Mouse (Mus musculus) ovary, adult 2 months (tissue): ENCODE measurements around the gene Nlrc3. TPM values are rescaled to one million over a fixed set of nuclear protein-coding genes. Genes with fewer than 3 reads are reported as not detected.

Experiments used
- polyA plus RNA-seq: library from polyadenylated mRNA; depleted of rRNA; stranded (reverse); fragments of >200 nt; gene quantifications from 2 replicates; pipeline ENCODE4 v1.2.3, GENCODE M21; 2012; rRNA removed

Nlrc3 gene
- polyA plus RNA-seq: 6.5 and 8.0 TPM in 2 replicates

GRCm38 (mm10) chr16:3976251-3976671 lies at the start of gene Nlrc3:
TSS of gene Nlrc3 (minus strand) at chr16:3976632.

GRCm38 (mm10) chr16:4003489-4004398 lies 27.3 kb upstream of the Nlrc3 start, which contains the start of gene Slx4:
TSS of gene Slx4 (minus strand) at chr16:4003770.

GRCm38 (mm10) chr16:3908537-3909111 lies 67.8 kb downstream of the Nlrc3 start, which contains the start of the genes 1700037C18Rik and Cluap1:
TSS of gene 1700037C18Rik (minus strand) at chr16:3908689.
TSS of gene Cluap1 (plus strand) at chr16:3908801.

Other genes starting within 250 kb of the Nlrc3 start
- 9.8 and 10.0 TPM in 2 replicates for gene Zfp263, start 232.5 kb downstream of the Nlrc3 start, polyA plus RNA-seq
- not detected in 2 replicates for gene Olfr15, start 145.8 kb downstream of the Nlrc3 start, polyA plus RNA-seq
- 1.4 and 2.0 TPM in 2 replicates for gene Zfp174, start 129.4 kb downstream of the Nlrc3 start, polyA plus RNA-seq
- 56.7 and 67.1 TPM in 2 replicates for gene Naa60, start 104.3 kb downstream of the Nlrc3 start, polyA plus RNA-seq
- gene Zfp597, start 92.1 kb downstream of the Nlrc3 start, polyA plus RNA-seq: 2.3 and 2.6 TPM in 2 replicates
- gene Gm20695, start 92.0 kb downstream of the Nlrc3 start, polyA plus RNA-seq: not detected in 2 replicates
- gene 1700037C18Rik, start 67.9 kb downstream of the Nlrc3 start, polyA plus RNA-seq: 18.9 and 19.0 TPM in 2 replicates
- gene Cluap1, start 67.8 kb downstream of the Nlrc3 start, polyA plus RNA-seq: 7.5 and 10.2 TPM in 2 replicates
- gene Slx4, start 27.1 kb upstream of the Nlrc3 start, polyA plus RNA-seq: 24.4 and 27.5 TPM in 2 replicates
- gene Dnase1, start 60.3 kb upstream of the Nlrc3 start, polyA plus RNA-seq: 0.21 and 0.25 TPM in 2 replicates
- gene Trap1, start 101.2 kb upstream of the Nlrc3 start, polyA plus RNA-seq: 109 and 128 TPM in 2 replicates
- 22.1 and 30.1 TPM in 2 replicates for gene Crebbp, start 237.4 kb upstream of the Nlrc3 start, polyA plus RNA-seq